Mouse (Mus musculus): ENCODE data around the gene Olfr1221. TPM values are rescaled to one million over a fixed set of nuclear protein-coding genes. Genes with fewer than 3 reads are reported as not detected.

Olfr1221 gene
- polyA plus RNA-seq (2015; fragmentation: Nextera tagmentation; extraction: Ambion mirVana) = not detected in 2 replicates

DNA sequence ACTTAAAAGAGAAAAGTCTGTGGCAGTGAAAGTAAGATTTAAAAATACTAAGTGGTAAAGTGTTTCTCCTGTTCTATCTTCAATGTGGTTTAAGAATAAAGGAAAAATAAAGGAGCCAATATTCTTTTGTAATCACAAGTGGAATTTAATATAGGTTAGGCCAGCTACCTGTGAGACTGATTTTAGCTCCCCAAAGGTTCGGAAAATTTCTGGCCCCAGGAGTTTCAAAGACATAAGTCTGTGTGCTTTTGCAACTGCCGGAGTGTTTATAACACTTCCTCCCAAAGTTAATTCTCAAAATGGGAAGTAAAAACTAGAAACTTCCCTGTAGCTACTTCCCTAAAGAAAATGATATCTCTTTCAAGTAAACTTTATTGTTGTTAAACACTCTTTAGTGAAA, at the start of gene Olfr1221:
Olfr1221 (minus strand) TSS at position 101 of the 400 bp plus-strand sequence.

DNA sequence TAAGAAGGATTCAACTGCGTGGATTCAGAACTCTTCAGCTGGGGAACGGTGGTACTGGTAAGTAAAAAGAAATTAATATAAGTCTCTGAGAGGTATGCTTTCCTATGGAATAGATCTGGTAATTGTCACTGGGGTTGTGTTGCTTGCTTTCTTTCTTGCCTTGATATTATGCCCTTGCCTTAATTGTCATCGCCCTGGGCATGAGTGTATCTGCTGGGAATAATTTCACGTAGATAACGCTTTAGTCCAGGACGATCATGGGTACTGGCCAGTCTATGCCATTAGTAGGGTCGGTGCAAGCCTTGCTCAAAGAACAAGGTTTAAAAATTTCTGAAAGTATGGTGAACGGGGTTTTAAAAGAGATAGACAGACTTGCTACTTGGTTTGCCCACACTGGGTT, 46.9 kb upstream of the Olfr1221 start, which contains the start of gene Olfr1224-ps1:
Olfr1224-ps1 (minus strand) TSS at position 101 of the 400 bp plus-strand sequence.

DNA sequence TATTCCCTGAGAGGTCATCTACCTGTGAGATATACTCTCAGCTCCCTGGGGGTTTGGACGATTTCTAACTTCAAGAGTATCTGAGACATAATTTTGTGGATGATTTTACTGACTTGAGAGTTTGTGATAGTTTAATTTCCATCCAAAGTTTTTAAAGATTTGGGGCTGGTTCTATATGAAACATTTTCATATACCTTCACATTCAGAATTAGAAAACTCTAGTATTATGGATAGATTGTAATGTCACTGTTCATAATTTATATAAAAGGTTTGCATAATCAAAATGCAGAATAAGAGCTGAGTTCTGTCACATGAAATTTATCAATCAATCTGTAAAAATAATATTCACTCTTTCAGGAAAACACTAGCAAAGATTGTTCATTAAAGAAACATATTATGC, 34.4 kb upstream of the Olfr1221 start, which contains the start of gene Olfr1223:
Olfr1223 (minus strand) TSS at position 101 of the 400 bp plus-strand sequence.

DNA sequence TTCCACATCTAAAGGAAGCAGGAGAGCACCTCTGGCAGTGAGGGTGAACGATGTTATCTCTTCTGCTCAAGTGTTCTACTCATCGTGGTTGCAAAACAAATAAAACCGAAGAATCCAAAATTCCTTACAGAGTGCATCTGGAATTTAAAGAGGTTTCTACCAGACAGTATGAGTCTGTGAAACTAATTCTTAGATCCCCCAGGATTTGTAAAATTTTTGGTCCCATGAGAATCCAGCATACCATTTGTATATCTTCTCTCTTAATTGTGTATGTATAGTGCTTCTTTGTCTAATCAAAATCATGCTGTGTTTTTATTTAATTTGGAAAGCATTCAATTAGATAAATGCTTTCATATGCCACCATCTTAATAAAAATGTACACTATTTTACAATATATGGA, 15.9 kb upstream of the Olfr1221 start, which contains the start of gene Olfr1222:
Olfr1222 (minus strand) TSS at position 101 of the 400 bp plus-strand sequence.

DNA sequence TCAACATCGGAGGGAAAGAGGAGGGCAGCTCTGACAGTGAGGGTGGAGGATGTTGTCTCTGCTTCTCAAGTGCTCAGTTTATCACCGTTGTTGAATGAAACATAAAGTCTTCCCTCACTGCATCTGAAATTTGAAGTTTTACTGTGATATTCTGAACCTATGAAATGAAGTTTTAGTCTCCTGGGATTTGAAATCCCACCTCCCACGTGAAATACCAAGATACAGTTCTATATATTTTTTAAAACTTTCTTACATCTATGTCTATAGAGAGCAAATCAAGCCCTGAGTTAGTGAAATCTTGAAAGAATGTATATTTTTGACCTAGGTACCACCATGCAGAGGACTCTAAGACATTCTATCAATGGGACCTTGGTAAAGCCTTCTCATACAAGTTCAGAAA, 10.3 kb downstream of the Olfr1221 start, which contains the start of gene Olfr1220:
Olfr1220 (minus strand) TSS at position 101 of the 400 bp plus-strand sequence.

DNA sequence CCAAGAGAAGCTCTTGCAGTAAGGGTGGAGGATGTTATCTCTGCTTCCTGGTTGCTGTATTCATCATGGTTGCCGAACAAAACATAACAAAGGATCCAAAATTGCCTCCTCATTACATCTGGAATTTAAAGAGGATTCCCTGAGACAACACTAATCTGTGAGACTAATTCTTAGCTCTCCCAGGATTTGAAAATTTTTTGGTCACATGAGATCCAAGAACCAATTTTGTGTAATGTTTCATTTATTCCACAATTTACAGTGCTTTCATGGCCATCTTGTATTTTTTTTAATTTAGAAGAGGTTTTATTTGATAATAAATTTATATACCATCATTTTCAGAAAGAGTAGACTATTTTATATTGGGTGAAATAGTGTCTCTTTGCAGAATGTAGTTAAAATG, 33.7 kb downstream of the Olfr1221 start, which contains the start of gene Olfr1219:
Olfr1219 (minus strand) TSS at position 101 of the 400 bp plus-strand sequence.

DNA sequence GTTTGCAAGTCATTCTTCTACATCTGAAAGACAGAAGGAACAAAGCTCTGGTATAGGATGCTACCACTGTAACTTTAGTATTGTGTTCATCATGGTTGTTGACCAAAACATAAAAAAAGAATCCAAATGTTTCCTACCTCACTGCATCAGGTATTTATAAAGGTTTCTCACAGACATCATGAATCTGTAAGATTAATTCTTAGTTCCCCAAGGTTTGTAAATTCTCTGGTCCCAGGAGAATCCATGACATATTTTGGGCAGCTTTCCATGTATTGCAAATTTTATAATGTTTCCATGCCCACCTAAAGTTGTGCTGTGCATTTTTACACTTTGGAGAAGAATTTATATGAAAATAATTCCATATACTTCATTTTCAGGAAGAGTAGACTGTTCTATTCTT, 56.0 kb downstream of the Olfr1221 start, which contains the start of gene Olfr1218:
Olfr1218 (minus strand) TSS at position 101 of the 400 bp plus-strand sequence.

Other genes starting within 250 kb of the Olfr1221 start
- gene Olfr1208, start 215.0 kb downstream of the Olfr1221 start, polyA plus RNA-seq (2015; fragmentation: Nextera tagmentation; extraction: Ambion mirVana) = not detected in 2 replicates
- not detected in 2 replicates for gene Olfr1209, start 202.1 kb downstream of the Olfr1221 start, polyA plus RNA-seq (2015; fragmentation: Nextera tagmentation; extraction: Ambion mirVana)
- gene Olfr1211, start 179.2 kb downstream of the Olfr1221 start, polyA plus RNA-seq (2015; fragmentation: Nextera tagmentation; extraction: Ambion mirVana) = not detected in 2 replicates
- gene Olfr1212, start 163.3 kb downstream of the Olfr1221 start, polyA plus RNA-seq (2015; fragmentation: Nextera tagmentation; extraction: Ambion mirVana) = not detected in 2 replicates
- not detected in 2 replicates for gene Gm13762, start 137.0 kb downstream of the Olfr1221 start, polyA plus RNA-seq (2015; fragmentation: Nextera tagmentation; extraction: Ambion mirVana)
- not detected in 2 replicates for gene Olfr1214, start 124.6 kb downstream of the Olfr1221 start, polyA plus RNA-seq (2015; fragmentation: Nextera tagmentation; extraction: Ambion mirVana)
- not detected in 2 replicates for gene Olfr1215, start 110.3 kb downstream of the Olfr1221 start, polyA plus RNA-seq (2015; fragmentation: Nextera tagmentation; extraction: Ambion mirVana)
- gene Olfr1216, start 98.9 kb downstream of the Olfr1221 start, polyA plus RNA-seq (2015; fragmentation: Nextera tagmentation; extraction: Ambion mirVana) = not detected in 2 replicates
- not detected in 2 replicates for gene Olfr1217, start 85.2 kb downstream of the Olfr1221 start, polyA plus RNA-seq (2015; fragmentation: Nextera tagmentation; extraction: Ambion mirVana)
- not detected in 2 replicates for gene Olfr1218, start 56.1 kb downstream of the Olfr1221 start, polyA plus RNA-seq (2015; fragmentation: Nextera tagmentation; extraction: Ambion mirVana)
- gene Olfr1219, start 33.8 kb downstream of the Olfr1221 start, polyA plus RNA-seq (2015; fragmentation: Nextera tagmentation; extraction: Ambion mirVana) = not detected in 2 replicates
- gene Olfr1220, start 10.4 kb downstream of the Olfr1221 start, polyA plus RNA-seq (2015; fragmentation: Nextera tagmentation; extraction: Ambion mirVana) = not detected in 2 replicates
- gene Olfr1222, start 15.8 kb upstream of the Olfr1221 start, polyA plus RNA-seq (2015; fragmentation: Nextera tagmentation; extraction: Ambion mirVana) = not detected in 2 replicates
- not detected in 2 replicates for gene Olfr1223, start 34.3 kb upstream of the Olfr1221 start, polyA plus RNA-seq (2015; fragmentation: Nextera tagmentation; extraction: Ambion mirVana)
- gene Olfr1224-ps1, start 46.8 kb upstream of the Olfr1221 start, polyA plus RNA-seq (2015; fragmentation: Nextera tagmentation; extraction: Ambion mirVana) = not detected in 2 replicates
- gene Olfr1225, start 57.4 kb upstream of the Olfr1221 start, polyA plus RNA-seq (2015; fragmentation: Nextera tagmentation; extraction: Ambion mirVana) = not detected in 2 replicates
- gene Olfr1226, start 82.8 kb upstream of the Olfr1221 start, polyA plus RNA-seq (2015; fragmentation: Nextera tagmentation; extraction: Ambion mirVana) = not detected in 2 replicates
- gene Olfr1228, start 136.8 kb upstream of the Olfr1221 start, polyA plus RNA-seq (2015; fragmentation: Nextera tagmentation; extraction: Ambion mirVana) = not detected in 2 replicates
- gene Olfr1229, start 170.7 kb upstream of the Olfr1221 start, polyA plus RNA-seq (2015; fragmentation: Nextera tagmentation; extraction: Ambion mirVana) = not detected in 2 replicates
- gene Olfr1230, start 180.0 kb upstream of the Olfr1221 start, polyA plus RNA-seq (2015; fragmentation: Nextera tagmentation; extraction: Ambion mirVana) = not detected in 2 replicates
- not detected in 2 replicates for gene Olfr1231, start 189.8 kb upstream of the Olfr1221 start, polyA plus RNA-seq (2015; fragmentation: Nextera tagmentation; extraction: Ambion mirVana)
- gene Olfr1232, start 212.4 kb upstream of the Olfr1221 start, polyA plus RNA-seq (2015; fragmentation: Nextera tagmentation; extraction: Ambion mirVana) = not detected in 2 replicates
- gene Olfr1233, start 225.1 kb upstream of the Olfr1221 start, polyA plus RNA-seq (2015; fragmentation: Nextera tagmentation; extraction: Ambion mirVana) = not detected in 2 replicates
- not detected in 2 replicates for gene Olfr1234, start 247.6 kb upstream of the Olfr1221 start, polyA plus RNA-seq (2015; fragmentation: Nextera tagmentation; extraction: Ambion mirVana)

All from neural tube, postnatal 0 days (tissue).